Mouse (Mus musculus): ENCODE measurements around the gene Gm11037. TPM values are rescaled to one million over a fixed set of nuclear protein-coding genes. Genes with fewer than 3 reads are reported as not detected.
"Not testable (repeated sequence)": the region's sequence is repeated elsewhere in the genome, so short reads cannot be mapped to it uniquely, and the experiment has no call there.

Gm11037 gene
- not detected for total RNA-seq (2021)
- long read RNA-seq, experiment 1: 0 reads
- long read RNA-seq, experiment 2: 0 reads

DNA sequence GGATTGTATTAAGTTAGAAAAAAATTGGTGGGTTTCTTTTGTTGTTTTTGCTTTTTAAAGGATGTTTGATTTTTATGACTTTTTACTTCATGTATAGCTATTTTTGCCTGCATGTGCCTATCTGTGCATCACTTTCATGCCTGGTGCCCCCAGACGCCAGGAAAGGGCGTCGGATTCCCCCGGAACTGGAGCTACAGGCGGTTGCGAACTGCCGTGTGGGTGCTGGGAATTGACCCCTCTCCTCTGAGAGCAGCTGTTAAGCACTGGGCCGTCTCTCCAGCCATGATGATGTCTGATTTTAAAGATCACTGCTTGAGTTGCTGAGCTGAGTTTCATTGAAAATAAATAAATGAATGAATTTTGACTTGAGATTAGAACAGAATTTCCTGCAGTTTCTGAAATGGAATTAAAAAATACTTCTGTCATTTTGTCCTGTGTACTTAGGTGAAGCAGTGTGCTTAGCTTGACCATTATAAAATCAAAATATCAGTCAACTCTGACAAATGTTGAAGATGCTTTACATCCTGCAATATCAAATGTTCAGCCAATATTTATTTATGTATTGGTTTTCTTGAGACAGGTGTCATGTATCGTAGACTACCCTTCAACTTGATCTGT, at the start of gene Gm11037:
Gm11037 (plus strand) TSS at position 568 of the 618 bp plus-strand sequence.
- intact Hi-C loops (cut with DNase I): no loop called here
- DNase-seq (ENCODE audit: low spot score in 2 of 2): no peak

DNA sequence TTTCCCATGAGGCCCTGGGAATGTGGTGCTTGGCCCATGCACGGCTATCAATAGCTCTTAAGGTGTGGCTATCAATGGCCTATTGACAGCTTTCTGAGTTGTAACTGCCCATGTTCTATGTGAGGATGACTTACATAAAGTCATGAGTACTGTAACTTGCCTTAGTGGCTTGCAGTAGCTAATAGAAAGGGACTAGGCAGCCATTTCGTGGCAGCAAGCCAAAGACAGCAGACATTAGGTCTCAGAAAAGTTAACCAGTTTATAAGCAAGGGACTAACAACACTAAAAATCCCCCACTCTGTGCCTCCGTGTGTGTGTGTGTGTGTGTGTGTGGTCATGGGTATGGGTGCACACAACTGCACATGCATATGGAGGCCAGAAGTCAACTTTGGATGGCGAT, 49.1 kb upstream of the Gm11037 start:
- intact Hi-C loops (cut with DNase I): no loop called here
- DNase-seq (ENCODE audit: low spot score in 2 of 2): no peak

DNA sequence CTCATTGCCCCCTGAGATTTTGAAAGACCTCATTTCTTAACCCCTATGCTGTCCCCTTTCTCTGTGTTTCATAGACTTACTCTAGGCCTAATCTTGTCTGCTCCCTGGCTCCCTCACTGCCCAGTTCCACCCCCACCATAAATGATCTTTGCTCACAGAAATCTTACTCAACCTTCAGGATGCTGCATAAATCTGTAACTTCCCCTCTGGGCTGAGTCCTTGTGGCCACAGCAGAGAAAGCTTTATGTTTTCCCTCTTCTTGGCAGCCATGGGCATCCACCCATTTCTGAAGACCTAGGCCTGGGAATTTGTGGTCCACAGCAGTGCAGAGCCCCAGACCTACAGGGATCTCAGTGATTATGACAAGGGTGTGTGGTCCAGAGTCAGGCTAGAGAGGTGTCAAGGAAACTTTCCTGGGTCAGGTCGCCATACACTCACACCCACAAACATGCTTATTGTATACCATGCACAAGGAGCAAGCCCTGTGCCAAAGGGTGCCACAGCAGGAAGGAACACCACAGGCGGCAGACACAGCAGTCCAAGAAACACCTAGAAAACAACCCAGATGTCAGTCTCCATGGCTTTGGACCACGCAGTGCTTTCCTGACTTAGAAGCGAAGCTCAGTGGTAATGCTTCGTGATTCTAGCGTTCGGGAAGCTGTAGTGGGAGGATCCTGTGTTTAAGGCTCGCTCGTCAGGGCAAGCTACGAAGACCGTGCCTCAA, 46.5 kb upstream of the Gm11037 start, which contains the start of gene Siglec1:
Siglec1 (minus strand) TSS at position 99 of the 724 bp plus-strand sequence.
- intact Hi-C loops (cut with DNase I): no loop called here
- DNase-seq (ENCODE audit: low spot score in 2 of 2): no peak

DNA sequence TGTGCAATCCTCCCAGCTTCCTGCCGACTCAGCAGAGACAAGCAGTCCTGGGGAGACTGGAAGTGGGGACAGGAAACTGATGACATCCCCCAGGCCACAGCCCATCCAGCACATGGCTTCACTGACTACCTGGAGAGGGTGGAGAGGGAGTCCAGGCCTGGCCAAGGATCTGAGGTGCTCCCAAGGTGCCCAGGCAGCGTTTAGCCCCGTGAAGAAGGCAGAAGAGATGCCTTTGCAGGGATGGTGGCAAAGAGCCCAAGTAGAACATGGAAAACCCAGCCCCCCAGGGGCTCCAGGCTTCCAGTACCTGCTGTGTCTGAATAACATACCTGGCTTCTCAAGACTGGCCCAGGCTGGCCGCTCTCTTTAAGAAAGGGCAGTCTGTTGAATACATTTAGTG, 44.7 kb upstream of the Gm11037 start:
- DNase-seq (ENCODE audit: low spot score in 2 of 2): no peak
- intact Hi-C loops (cut with DNase I): no loop called here

DNA sequence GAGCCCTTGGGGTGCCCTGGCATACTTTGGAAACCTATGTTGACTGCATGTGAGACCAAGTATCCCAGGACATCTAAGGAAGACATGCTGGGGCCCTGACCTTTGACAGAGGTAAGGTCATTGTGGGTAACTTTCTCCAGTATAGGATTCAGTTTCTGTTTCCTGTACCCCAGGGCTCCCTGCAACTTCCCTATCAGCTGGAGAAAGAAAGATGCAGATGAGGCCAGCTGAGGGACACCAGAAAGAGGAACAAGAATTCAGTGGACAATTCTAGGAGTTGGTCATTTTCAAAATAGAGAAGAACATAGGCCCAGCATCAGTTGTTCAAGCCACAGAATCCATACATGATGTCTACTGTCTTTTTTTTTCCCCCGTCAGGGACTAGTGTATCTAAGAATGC, 43.7 kb upstream of the Gm11037 start:
- intact Hi-C loops (cut with DNase I): loop anchor here (10.0 kb wide), 1 partner anchor 325 kb away; no protein-coding TSS in a partner anchor
- no peak for DNase-seq (ENCODE audit: low spot score in 2 of 2)

DNA sequence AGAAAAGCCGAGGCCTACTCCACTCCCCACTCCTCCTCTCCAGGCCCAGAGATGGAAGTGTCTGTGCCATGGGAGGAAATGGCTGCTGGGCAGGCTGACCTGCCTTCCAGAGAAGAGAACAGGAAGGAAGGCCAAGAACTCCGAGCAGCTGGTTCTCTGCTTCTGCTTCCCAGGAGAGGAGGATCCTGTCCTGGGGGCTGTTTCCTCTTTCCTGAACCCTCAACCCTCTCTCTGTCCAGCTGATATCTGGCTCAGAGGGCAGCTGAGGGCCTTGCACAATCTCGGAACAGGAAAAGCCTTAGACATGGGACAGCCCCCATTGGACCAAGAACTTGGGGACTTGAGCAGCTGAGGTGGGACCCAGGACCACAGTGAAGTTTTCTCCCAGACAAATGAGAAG, 42.4 kb upstream of the Gm11037 start:
- intact Hi-C loops (cut with DNase I): loop anchor here (10.0 kb wide), 1 partner anchor 324 kb away; no protein-coding TSS in a partner anchor
- no peak for DNase-seq (ENCODE audit: low spot score in 2 of 2)

DNA sequence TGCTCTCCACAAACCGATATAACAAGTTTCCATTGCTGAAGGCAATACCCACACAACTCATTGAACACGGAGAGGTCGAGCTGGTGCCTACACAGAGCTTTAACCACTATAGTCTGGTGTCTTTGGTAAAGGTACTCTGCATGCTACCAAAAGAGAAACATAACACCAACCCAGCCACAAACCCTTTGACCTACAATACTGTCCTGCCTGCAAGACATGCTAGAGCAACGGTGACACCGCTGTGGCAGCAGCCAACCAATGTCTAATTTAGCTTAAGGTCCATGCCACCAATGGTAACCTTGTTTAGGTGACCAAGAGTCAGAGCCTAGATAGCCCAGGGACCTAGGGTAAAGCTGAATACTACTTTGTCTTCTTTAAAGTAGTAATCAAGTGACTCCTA, 39.7 kb upstream of the Gm11037 start:
- DNase-seq (ENCODE audit: low spot score in 2 of 2): no peak
- intact Hi-C loops (cut with DNase I): loop anchor here (10.0 kb wide), 1 partner anchor 321 kb away; no protein-coding TSS in a partner anchor

DNA sequence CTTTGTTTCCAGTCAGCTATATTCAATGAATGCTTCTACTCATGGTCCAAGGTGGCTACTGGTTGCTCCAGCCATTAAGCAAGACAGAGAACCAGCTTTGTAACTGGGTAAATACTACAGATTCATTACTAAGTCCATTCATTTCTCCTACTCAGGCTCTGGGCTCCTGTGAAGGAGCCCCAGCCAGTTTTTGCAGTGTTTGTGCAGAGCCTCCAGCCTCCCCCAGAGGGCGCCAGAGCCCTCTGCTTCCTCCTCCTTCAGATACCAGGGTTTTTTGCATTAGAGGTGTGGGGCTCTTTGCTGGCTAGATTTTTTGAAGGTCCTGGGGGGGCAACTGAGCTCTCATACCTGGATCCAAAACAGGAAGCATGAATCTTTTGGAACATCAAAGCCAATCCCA, 38.5 kb upstream of the Gm11037 start:
- DNase-seq (ENCODE audit: low spot score in 2 of 2): peak; percentile 83 to 86
- intact Hi-C loops (cut with DNase I): loop anchor here (2.0 to 10.0 kb wide), 3 partner anchors 66 to 320 kb away; partner anchors contain the start of gene 1700037H04Rik

DNA sequence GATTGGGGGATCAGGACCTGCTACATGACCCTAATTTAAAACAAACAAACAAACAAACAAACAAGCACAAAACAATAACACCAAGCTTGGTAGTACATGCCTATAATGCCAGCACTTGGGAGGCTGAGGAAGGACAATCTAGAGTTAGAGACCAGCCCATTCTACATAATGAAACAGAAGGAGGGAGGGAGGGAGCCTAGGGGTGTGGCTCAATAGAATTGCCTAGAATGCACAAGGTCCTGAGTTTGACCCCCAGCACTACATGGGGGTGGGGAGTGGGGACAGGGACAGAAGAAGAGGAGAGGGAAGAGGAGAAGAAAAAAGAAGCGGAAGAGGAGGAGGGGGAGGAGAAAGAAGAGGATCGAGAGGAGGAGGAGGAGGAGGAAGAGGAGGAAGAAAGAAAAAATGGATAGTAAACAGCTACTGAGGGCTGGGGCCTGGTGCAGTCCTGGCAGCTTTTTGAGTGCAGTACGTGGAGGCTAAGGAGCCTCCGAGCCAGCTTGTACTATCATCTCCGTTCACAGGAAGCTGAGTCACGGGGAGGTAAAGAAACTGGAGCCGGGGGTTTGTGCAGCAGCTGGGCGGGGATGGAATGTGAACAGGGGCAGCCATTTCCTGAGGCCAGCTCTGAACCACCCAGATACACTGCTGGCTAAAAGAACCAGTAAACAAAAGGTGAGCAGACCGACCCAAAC, 37.0 kb upstream of the Gm11037 start:
- peak in 1 of 2 experiments; percentile 23 for DNase-seq (ENCODE audit: low spot score in 2 of 2)
- intact Hi-C loops (cut with DNase I): loop anchor here (5.0 to 10.0 kb wide), 2 partner anchors 156 to 319 kb away; no protein-coding TSS in a partner anchor

DNA sequence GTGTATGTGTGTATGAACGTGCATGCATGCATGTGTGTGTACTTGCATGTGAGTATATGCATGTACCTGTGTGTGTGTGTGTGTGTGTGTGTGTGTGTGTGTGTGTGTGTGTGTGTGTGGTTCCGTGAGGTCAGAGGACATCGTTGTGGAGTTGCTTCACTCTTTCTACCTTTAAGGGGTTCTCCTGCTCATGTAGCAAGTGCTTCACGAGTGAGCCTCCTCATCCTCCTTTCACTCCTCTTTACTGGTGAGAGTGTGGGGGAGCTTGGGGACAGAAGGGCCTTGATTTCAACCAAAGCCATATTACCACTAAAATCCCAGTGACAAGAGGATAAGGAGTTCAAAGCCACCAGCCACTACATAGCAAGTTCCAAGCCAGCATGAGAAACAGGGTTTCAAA, 36.2 kb upstream of the Gm11037 start:
- no peak for DNase-seq (ENCODE audit: low spot score in 2 of 2)
- intact Hi-C loops (cut with DNase I): loop anchor here (5.0 to 10.0 kb wide), 2 partner anchors 155 to 318 kb away; no protein-coding TSS in a partner anchor

DNA sequence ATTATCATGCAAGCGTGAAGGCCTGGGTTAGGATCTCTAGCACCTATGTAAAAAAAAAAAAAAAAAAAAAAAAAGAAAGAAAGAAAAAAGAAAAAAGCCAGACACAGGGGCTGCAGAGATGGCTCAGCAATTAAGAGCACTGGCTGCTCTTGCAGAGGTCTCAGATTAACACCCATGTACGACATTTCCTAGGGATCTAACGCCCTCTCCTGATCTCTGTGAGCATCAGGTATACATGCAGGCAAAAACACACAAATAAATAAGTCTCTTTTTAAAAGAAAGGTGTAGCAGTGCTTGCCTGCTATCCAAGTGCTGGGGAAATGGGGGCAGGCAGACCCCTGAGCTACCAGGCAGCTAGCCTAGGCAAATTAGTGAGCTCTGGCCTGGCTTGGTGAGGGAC, 31.8 kb upstream of the Gm11037 start:
- intact Hi-C loops (cut with DNase I): no loop called here
- DNase-seq (ENCODE audit: low spot score in 2 of 2): no peak

DNA sequence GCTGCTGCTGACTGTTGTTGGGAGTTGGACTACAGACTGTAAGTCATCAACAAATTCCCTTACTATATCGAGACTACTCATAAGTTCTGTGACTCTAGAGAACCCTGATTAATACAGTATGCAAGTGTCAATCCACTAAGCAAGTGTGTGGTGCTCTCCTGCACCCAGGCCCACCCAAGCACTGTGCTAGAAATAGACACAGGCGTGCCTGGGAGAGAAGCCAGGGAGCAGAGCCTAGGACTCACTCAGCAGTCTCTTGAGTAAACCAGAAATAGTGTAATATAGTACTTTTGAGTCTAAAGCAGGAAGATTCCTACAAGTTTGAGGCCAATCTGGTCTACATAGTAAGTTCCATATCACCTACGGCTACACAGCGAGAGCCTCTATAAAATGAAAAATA, 29.3 kb upstream of the Gm11037 start:
- DNase-seq (ENCODE audit: low spot score in 2 of 2): no peak
- intact Hi-C loops (cut with DNase I): no loop called here

DNA sequence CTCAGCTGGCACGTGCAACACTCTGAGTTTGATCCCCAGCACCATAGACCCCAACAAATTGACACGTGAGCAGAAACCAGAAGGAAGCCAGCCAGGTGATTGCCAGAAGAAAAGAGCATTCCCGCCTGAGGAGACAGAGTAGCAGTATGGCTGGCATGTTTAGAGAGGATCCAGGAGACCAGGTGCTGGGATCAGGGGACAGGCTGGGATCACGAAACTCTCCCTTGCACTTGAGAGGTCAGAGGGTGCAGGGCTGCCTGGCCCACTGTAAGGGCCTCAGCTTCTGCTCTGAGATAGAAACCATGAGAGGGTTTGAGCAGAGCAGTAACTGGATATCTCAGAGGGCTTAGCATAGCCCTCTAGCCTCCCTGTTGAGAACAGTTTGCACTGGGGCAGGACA, 28.2 kb upstream of the Gm11037 start:
- intact Hi-C loops (cut with DNase I); DNase-seq (ENCODE audit: low spot score in 2 of 2): not testable (repeated sequence)

DNA sequence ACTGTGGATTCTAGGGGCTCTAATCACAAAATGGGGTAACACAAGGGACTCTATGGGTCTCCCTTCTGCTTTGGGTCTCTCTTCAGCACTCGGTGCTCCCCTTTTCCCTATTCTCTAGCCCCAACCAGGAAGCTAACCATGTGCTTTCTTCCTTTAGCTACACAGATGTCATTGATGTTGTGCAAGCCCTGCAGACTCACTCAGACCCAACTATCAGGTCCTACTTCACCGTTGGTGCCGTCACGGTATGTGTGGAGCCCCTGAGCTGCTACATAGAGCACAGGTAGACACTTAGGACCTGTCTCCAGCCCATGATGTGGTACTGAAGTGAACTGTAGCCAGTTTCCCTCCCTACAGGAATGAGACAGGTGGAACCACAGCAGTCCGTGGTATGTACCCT, 27.3 kb upstream of the Gm11037 start:
- DNase-seq (ENCODE audit: low spot score in 2 of 2): no peak
- intact Hi-C loops (cut with DNase I): no loop called here

DNA sequence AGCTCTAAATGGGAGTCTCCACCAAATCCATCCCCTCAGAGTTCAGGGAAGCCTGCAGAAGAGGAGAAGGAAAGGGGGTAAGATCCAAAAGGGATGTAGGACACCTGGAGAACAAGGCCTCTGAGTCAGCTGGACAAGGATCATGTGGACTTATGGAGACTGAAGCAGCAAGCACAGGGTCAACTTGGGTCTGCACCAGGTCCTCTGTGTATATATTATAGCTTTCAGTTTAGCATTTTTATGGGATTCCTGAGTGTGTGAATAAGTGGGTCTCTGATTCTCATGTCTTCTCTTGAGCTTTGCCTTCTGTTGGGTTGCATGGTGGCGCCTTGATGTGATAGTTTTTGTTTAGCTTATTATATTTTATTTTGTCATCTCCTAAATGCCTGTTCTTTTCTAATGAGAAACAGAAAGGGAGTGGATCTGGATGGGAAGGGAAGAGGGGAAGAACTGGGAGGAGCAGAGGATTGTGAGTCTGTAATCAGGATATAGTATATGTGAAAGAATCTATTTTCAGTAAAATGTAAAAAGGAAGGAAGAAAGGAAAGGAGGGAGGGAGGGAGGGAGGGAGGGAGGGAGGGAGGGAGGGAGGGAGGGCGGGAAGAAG, 14.2 kb upstream of the Gm11037 start:
- no peak for DNase-seq (ENCODE audit: low spot score in 2 of 2)
- intact Hi-C loops (cut with DNase I): no loop called here

DNA sequence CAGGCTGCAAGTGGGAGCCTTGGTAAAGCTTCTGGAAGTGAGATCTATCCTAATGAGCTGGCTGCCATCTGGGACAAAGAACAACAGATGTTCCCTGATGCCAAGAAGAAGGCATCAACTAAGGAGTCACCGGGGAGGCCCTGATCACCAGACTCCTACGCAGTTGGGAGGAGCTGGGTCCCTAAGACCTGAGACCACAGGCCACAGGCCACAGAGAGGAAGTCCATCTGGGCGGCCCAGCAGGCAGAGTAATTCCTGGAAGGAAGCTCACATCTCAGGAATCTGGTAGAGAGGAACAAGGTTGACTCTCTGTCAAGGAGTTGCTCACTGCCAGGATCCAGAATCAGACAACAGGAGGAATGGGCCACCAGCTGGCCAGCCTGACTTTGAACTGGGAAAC, 9.1 kb upstream of the Gm11037 start:
- no peak for DNase-seq (ENCODE audit: low spot score in 2 of 2)
- intact Hi-C loops (cut with DNase I): no loop called here

DNA sequence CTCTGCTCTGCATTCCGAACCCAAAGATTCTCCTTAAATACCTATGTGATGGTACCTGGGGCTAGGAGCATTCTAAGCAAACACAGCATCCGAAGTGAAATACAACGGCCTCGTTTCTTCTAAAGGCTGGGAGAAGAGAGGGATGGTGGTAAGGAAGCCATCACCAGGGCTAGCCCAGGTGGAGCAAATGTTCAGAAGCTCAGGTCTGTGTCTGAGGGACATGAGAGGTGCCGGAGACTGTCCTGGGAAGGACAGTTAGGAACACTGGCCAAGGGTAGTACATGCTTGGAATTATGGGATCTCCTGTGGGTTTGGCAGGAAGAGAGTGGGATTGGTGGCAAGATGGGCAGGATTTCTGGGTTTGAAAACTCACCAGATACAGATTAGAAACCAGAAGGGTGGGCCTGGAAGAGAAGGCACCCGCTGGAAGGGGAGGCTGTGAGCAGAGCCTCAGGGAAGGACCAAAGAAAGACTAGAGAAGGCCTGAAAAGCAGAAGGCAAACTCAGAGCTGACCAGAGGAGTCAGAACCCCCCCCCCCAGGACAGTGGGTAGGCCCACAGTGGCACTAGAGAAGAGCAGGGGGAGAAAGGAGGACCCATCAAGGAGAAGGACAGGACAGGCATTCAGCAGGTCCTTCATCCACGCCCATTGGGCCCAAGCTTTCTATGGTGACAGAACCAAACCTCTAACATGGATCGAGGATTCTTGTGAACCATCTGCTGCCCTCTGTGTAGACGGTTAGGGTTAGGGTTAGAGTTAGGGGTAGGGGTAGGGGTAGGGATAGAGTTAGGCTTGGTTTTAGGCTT, 7.9 kb upstream of the Gm11037 start:
- no peak for DNase-seq (ENCODE audit: low spot score in 2 of 2)
- intact Hi-C loops (cut with DNase I): no loop called here

DNA sequence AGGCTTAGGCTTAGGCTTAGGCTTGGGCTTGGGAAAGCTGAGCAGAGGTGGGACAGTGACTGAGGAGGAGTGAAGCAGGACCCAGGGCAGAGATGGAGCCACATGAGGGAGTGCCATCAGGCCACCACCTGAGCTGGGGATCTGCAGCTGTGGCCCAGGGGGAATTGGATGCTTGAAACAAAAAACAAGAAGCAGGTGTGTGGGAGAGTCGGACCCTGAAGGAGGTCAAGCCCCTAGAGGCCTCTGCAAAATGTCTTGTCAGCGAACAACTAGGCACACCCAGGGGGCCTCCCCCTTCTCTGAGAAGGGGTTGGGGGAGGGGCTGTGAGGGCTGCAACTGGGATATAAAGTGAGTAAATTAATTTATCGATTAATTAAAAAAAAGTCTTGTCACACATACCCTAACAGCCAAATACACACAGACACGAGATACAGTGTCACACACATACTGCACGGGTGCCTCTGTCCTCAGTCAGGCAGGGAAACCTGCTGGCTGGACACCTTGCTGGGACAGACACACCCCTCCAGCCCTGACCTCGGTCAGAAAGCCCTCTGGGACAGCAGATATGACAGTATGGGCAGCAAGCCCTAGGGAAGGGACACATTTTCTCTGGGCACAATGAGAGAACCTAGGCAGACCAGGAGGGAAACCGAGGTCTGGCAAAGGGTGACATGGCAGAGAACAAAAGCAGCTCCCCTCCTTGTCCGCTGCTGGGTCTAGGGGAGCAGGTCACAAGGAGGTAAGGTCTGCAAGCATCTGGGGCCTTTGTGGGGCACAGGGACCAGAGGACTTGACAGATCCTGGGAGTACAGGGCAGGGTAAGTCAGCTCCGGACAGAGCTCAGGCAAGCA, 7.1 kb upstream of the Gm11037 start:
- intact Hi-C loops (cut with DNase I): no loop called here
- DNase-seq (ENCODE audit: low spot score in 2 of 2): no peak

Data from left cerebral cortex, postnatal 14 days (tissue).